Mouse (Mus musculus) adrenal gland, postnatal 14 days (tissue): ENCODE measurements around the gene Mecom. TPM values are rescaled to one million over a fixed set of nuclear protein-coding genes. Genes with fewer than 3 reads are reported as not detected.

ENCODE experiments used
- DNase-seq: peaks from one replicate; pipeline ENCODE4 v3.0.0; 2021; ENCODE audit warnings: mixed read lengths
- total RNA-seq: library from RNA; stranded (reverse); gene quantifications from 2 replicates; pipeline ENCODE4 v1.2.3, GENCODE M21; 2021

The Mecom gene
- total RNA-seq, 1 experiment from 2014 or later: 15.4 TPM

GRCm38 (mm10) chr3:30514051-30514754 lies 33.6 kb downstream of the Mecom start:
- DNase-seq: peak; percentile 12

DNA sequence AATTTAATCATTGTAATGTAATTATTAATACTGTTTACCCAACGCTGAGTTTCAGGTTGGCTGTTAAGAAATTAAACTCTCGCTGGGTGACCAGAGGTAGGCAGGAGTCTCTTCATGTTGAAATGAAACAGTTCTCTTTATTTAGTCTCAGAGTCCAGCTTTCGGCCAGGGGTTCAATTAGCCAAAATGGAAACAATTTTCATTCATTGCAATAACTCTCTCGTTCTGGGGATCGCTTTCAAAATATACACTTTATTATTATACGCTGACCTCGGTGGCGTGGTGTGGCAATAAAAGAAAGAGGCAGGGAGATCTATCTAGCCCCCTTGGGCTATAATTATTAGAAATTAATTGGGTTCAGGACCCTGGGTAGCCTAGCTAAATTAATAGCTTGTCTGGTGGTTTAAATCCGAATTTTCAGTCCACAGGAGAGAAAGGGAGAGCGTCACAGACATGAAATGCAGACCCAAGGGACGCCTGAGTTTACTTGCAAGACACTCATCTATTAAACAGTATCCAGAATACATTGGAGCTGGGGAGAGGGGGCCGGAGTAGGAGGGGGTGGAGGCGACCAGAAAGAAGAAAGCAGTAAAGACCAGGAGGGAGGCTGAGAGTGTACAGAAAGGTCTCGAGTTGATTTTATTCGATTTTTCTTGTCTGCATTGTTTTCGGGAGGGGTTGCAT lies 34.4 kb downstream of the Mecom start:
- no peak for DNase-seq

GRCm38 (mm10) chr3:30512459-30513030 lies 35.3 kb downstream of the Mecom start:
- no peak for DNase-seq

DNA sequence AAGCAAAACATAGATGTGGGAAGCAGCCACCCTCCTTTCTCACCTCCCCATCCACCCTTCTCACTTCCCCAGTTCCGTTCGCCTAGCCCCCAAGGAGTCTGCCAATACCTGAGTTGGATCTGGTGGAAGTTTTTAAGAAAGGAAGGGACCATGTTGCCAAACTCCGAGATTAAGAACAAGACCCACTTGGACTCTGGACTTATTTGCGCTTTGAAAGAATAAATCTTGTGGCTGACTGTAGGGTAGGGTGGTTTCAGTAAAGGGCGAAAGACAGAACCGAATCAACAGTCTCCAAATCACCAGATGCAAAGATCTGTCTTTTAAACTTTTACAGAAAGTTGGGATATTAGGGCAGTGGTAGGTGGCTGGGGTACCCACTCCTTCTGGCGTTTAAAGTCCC lies 36.0 kb downstream of the Mecom start:
- no peak for DNase-seq

DNA sequence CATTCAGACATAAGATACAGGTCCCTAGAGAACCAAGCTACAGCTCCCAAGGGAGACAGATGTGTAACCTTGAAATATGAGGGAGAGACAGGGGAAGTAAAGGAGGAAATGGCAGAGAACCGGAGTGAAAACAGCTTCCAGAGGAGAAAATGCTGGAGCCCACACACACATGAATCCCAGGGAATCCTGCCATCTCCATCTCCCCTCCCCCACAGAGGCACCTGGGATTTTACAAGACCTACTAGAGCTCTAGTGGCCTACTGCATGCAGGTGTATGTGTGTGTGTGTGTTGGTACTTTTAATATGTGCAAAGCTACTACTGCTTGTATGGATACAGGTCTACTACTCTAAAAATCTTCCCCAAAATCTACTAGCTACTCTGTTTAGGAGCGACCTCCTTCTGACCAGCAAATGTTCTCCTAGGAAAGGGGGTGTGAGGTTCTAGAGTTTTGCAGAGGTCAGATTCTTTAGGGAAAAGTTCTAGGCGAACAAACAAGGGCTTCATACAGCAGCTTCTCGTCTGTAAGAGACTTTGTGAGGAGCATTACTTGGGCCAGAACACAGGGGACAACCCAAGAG lies 36.7 kb downstream of the Mecom start:
- no peak for DNase-seq

DNA sequence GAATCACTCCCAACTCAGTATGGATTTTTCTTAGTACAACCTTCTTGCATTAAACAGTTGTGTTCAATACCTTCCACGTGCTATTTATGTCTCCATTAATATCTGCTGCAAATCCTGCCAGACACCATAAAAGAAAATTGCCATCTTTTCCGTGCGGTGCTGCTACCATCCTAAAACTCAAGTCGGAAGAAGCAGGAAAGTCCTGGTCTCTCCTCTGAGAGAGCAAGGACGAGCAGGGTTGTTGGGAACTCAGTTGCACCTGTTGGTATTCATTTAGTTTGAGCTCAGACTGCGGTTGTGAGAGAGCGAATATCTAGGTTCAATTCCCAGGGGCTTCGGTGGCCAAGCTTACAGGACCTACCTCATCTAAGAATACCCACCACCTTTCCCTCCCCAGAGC lies 37.2 kb downstream of the Mecom start:
- DNase-seq: no peak

DNA sequence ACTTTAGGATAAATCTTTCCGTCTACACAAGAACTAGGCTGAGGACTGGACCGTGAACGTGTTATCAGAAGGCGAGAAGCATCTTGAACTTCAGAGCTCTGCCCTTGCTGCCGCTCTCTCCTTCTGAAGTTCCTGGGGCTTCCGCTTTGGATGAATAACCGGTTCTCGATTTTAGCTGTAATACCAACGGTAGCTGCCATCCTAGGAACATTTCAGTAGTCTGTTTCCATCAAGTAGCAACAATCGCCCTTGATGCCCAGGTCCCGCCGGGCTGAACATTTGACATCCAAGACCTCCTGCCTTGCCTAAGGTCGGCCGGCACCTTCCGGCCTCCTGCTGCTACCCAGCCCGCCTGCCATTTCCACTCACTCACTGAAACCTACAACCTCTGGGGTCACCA lies 37.7 kb downstream of the Mecom start:
- no peak for DNase-seq

DNA sequence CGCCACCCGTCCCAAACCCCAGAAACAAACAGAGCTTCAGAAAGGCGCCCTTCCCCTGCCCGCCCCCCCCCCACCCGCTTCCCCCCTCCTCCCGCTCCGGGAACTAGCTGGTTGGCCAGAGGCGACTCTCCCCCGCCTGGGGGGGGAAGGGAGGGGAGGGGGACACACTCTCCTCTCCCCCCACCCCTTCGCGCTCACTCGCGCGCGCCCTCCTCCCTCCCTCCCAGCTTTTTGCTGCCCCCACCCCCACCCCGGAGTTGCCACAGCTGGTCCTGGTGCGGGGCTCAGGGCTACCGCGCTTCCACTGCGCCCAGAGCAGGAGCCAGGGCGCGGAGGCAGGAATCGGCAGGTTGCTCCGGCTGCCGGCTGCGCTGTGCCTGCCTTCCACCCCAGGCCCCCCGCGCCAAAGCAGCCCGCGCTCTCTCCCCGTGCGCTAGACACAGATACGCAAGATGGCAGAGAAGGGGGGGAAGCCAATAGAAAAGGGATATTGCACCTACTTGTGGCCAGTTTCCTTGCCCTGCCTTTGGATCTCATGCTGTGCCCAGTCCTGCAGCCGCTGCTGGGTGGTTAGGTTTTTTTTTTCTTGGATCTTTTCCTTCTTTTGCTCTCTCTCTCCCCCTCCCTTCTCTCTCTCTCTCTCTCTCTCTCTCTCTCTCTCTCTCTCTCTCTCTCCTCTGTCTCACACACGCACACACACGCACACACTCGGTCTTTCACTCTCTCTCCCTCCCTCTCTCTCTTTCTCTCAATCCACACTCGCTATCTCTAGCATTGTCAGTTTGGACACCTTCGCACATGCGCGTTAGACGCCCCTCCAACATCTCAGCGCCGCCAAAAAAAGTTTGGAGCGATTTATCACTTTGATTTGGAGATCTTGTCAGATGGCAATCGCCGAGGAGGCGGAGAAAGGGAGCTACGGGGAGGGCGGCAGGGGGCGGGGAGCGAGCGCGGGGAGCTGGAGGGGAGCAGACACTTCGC lies 38.6 kb downstream of the Mecom start:
- peak; percentile 36 for DNase-seq

- DNase-seq: peak; percentile 73
Measured at GRCm38 (mm10) chr3:30508296-30508929, 39.4 kb downstream of the Mecom start.

GRCm38 (mm10) chr3:30507576-30508295 lies 40.1 kb downstream of the Mecom start:
- DNase-seq: peak; percentile 32

GRCm38 (mm10) chr3:30507028-30507575 lies 40.7 kb downstream of the Mecom start:
- peak; percentile 51 for DNase-seq

GRCm38 (mm10) chr3:30506329-30507027 lies 41.3 kb downstream of the Mecom start:
- no peak for DNase-seq

GRCm38 (mm10) chr3:30505741-30506251 lies 42.0 kb downstream of the Mecom start:
- DNase-seq: no peak

GRCm38 (mm10) chr3:30504561-30504960 lies 43.2 kb downstream of the Mecom start:
- no peak for DNase-seq

DNA sequence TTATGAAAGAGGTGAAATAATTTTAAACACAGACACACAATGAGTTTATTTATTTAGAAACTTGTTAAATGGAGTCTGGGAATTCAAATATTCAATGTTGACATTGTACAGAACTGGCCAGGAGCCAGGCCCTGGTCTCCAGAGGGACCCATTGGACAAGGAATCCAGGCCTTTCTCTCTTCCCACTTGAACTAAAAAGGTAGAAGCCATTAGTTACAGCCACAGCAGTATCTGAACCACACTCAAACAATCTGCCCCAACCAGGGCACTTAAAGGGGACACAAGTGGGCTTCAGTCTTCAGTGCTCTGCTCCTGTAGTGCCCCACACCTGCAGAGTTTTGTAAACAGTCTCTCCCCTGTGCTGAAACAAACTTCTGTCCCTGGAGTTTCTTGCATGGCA lies 44.0 kb downstream of the Mecom start:
- DNase-seq: no peak

- no peak for DNase-seq
Measured at GRCm38 (mm10) chr3:30498202-30498828, 49.5 kb downstream of the Mecom start.

DNA sequence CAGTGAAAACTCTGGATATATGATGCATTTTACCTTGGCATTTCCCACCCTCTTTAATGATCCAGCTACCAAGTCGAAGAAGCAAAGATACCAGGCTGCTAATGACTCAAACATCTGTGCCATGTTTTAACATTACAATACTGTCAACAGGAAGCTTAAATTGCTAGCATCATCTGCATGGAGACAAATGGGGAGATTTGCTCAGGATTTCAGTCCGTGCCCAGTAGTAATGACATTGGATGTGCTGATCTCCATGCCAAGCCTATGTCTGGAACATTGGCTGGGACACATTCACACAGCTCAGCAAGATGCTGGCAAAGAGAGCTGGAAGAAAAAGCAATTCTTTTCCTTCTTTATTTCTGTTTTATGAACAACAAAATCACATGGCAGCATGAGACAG lies 53.4 kb downstream of the Mecom start:
- no peak for DNase-seq

GRCm38 (mm10) chr3:30488808-30489207 lies 59.0 kb downstream of the Mecom start:
- no peak for DNase-seq

- DNase-seq: no peak
Measured at GRCm38 (mm10) chr3:30486422-30486821, 61.4 kb downstream of the Mecom start.
